Mouse (Mus musculus) cerebellum, postnatal 25 days (tissue): ENCODE results near the gene Myadm.

Source experiments
- DNase-seq, 2 experiments: peaks; one replicate each; pipeline ENCODE4 v3.0.0; 2021; ENCODE audit warnings: mixed read lengths in 2 of 2

The Myadm gene

GRCm38 (mm10) chr7:3327961-3328360 is 39.1 kb downstream of the Myadm start:
- DNase-seq = no peak

DNA sequence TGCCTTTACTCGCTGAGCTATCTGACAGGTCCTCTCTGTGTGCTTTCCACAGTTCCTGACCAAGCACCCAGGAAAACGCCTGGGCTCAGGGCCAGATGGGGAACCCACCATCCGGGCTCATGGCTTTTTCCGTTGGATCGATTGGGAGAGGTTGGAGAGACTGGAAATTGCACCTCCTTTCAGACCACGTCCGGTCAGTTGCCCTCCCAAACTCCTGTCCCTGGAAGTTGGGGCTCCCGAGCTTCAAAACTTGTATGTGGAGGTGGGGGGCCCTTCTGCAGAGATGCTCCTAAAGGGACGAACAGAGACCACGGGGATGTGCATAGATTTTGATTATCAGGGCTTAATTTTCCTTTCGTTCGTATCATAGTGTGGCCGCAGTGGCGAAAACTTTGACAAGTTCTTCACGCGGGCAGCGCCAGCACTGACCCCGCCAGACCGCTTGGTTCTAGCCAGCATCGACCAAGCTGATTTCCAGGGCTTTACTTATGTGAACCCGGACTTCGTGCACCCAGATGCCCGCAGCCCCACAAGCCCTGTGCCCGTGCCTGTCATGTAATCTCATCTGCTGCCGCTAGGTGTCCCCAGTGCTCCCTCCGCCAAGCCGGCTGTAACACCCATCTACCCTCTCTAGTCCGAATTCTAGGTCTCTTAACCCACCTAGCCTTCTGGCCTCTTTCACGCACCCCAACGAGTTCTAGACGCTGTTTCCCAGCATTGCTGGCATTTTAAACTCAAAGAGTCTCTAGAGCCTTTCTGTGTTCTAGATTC is 41.1 kb downstream of the Myadm start:
- peak; percentile 88 to 91 for DNase-seq

GRCm38 (mm10) chr7:3331171-3331570 is 42.3 kb downstream of the Myadm start:
- peak in 1 of 2 experiments; percentile 8 for DNase-seq

- peak; percentile 85 to 89 for DNase-seq
These were observed 42.8 kb downstream of the Myadm start for GRCm38 (mm10) chr7:3331581-3332223.

GRCm38 (mm10) chr7:3332224-3332615 is 43.3 kb downstream of the Myadm start:
- DNase-seq = peak in 1 of 2 experiments; percentile 48

DNA sequence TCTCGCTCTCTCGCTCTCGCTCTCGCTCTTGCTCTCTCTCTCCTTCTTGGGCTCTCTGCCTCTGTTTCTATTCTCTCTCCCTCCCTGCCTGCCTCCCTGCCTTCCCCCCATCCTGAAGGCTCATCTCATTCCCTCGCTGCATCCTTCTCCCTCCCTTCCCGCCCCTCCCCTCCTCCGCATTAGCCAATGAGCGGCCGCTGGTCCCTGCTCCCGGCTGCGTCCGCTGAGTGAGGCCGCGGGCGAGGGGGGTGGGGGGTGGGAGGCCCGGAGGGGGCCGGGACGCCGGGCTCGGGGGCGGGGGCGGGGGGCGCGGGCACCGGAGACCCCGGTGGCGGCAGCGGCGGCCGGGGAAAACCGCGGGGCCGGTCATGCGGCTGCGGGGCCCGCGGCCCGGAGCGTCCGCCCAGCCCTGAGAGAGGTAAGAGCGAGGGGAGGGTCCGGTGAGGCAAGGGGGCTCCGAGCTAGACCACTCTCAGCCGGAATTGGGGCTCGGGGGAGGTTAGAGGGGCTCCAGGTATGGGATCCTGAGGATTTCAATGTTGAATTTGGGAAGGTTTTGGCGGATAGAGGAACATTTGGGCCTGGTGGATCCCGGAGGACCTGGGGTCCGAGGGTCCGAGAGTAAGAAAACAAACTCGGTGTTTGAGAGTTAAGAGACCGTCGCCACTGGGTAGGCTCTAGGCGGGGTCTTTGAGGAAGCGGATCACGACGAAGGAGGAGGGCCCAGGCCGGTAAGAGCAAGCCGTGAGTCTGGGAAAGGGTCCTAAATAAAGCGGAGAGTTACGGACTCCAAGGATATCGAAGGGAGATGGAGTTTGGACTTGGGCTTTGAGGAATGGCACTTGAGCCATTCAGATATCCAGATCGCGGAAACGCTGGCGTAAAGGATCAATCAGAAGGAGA is 44.0 kb downstream of the Myadm start, which contains the start of gene Cacng7:
Gene Cacng7, plus strand, starts transcription at position 337 of the 903 bp plus-strand sequence.
- peak; percentile 73 to 87 for DNase-seq

- peak; percentile 40 to 45 for DNase-seq
These were observed 44.7 kb downstream of the Myadm start for GRCm38 (mm10) chr7:3333542-3333941.

DNA sequence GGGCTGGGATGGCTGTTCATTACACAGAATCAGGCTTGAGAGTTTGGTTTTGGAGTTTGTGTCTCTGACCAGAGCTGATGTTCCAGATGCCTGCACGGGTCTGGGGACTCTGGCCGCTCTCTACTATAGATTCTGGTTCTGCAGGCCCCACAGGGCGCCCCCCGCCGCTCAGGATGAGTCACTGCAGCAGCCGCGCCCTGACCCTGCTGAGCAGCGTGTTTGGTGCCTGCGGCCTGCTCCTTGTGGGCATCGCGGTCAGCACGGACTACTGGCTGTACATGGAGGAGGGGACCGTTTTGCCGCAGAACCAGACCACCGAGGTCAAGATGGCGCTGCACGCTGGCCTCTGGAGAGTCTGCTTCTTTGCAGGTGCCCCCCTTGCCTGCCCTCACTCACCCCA is 47.5 kb downstream of the Myadm start:
- peak; percentile 23 to 46 for DNase-seq

GRCm38 (mm10) chr7:3338286-3338935 is 49.5 kb downstream of the Myadm start:
- no peak for DNase-seq

- no peak for DNase-seq
These were observed 50.1 kb downstream of the Myadm start for GRCm38 (mm10) chr7:3339010-3339409.

DNA sequence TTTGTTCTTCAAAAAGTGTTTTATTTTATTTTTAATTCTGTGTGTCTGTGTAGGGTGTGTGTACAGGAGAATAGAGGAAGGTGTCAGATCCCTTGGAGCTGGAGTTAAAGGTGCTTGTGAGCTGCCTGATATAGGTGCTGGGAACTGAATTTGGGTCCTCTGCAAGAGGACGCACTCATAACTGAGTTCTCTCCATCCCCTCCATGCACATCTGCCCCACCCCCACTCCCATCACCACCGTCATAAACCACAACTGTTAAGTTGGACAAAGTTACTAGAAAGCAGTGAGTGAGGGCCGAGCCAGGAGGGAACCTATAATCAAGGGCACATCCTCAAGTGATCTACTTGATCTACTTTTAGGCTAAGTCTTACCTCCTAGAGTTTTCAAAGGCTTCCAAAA is 55.0 kb downstream of the Myadm start:
- no peak for DNase-seq

- DNase-seq = no peak
These were observed 56.4 kb downstream of the Myadm start for GRCm38 (mm10) chr7:3345301-3345700.

DNA sequence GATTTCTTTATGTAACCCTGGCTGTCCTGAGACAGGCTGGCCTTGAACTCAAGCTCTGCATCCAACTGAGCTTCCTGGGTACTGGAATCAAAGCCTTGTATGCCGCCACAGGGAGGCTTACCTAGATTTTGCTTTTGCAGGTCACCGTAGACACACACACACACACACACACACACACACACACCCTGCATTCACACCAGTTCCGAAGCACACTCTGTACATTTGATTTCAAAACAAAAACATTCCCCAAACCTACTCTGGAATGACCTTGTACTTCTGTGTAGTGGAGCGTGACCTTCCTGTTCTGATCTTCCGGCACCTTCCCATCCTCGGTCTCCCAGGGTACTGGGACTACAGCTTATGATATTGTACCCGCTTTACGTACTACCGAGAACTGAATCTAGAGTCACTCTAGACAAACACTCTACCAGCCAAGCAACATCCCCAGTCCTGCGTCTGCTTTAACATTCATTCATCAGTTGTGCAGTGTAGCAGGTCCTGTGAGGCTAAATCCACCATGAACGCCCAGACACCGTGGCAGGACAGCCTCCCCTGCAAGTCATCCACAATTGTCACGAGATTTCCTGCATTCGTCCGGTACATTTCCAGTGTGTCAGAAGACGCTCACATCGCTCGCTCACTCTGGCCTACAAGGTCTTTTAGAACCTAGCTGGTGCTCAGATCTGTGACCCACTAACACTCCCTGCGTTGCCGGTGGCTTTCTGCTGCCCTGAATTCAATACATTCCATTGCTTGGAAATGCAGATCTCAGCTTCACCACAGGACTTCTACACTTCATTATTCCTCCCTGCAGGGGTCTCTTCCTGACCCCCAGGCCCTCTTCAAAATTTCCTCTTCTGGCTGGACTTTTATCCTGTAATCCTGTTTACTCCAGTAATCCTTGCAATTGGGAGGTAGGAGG is 58.7 kb downstream of the Myadm start:
- DNase-seq = peak; percentile 13 to 16

DNA sequence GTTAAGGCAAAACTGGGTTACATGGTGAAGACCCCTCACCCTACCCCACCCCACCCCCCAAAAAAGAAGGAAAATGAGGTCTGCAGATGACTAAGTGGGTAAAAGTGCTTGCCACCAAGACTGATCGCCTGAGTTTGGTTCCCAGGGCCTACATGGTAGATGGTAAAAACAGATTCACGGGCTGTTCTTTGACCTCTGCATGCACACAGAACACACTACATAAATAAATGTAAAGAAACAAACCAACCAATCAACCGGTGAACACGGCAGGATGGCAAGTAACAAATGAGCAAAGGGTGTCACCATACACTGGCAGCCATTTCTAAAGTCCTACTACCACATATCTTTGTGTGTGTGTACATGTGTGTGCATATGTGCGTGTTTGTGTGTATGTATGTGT is 59.4 kb downstream of the Myadm start:
- no peak for DNase-seq

DNA sequence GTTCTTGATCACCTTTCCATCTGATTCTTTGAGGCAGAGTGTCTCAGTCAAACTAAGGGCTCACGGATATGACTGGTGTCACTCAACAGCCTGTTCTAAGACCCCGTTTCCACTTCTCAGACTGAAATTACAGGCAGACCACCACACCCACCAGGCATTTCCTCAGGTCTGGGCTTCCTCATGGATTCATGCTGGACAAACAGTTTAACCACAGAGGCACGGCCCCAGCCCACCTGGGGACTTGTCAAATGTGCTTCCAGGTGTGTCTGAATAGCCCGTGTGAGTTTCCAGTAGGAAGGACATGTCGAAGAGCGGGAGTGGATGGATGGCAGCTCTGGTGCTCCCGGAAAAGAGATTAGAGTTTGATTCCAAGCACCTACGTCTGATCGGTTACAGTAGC is 60.9 kb downstream of the Myadm start:
- DNase-seq = no peak
